Mouse (Mus musculus) liver, embryonic 15.5 days (tissue): ENCODE results near the gene Pdpk1. TPM values are rescaled to one million over a fixed set of nuclear protein-coding genes. Genes with fewer than 3 reads are reported as not detected.
"Not testable (repeated sequence)": the region's sequence is repeated elsewhere in the genome, so short reads cannot be mapped to it uniquely, and the experiment has no call there.

Source experiments
- ATAC-seq: fragments of 200-750 bp; cut with Nextera tagmentation; 2 replicates; pipeline ENCODE4 v1.8.0; 2017; ENCODE audit warnings: moderate number of reproducible peaks, mild to moderate bottlenecking, moderate library complexity; ENCODE audit not compliant: insufficient read depth
- H3K27ac ChIP-seq: fragments of 300-500 bp; sonication (generic); replicated peaks from 2 replicates; pipeline ENCODE4 v1.5.1; 2015; ENCODE audit warnings: mild to moderate bottlenecking, inconsistent platforms
- H3K27me3 ChIP-seq: fragments of 300-500 bp; sonication (generic); 2 replicates; pipeline ENCODE4 v1.6.1; 2015; ENCODE audit warnings: mild to moderate bottlenecking, inconsistent platforms
- H3K36me3 ChIP-seq: fragments of 300-500 bp; sonication (generic); replicated peaks from 2 replicates; pipeline ENCODE4 v1.6.1; 2015; ENCODE audit warnings: moderate library complexity, mild to moderate bottlenecking, inconsistent platforms
- H3K4me1 ChIP-seq: fragments of 300-500 bp; sonication (generic); replicated peaks from 2 replicates; pipeline ENCODE4 v1.6.1; 2015; ENCODE audit warnings: inconsistent platforms
- H3K4me2 ChIP-seq: fragments of 300-500 bp; sonication (generic); 2 replicates; pipeline ENCODE4 v1.6.1; 2015; ENCODE audit warnings: moderate library complexity, mild to moderate bottlenecking, inconsistent platforms
- H3K4me3 ChIP-seq: fragments of 300-500 bp; sonication (generic); replicated peaks from 2 replicates; pipeline ENCODE4 v1.5.1; 2015; ENCODE audit warnings: mild to moderate bottlenecking, inconsistent platforms
- H3K9ac ChIP-seq: fragments of 300-500 bp; sonication (generic); 2 replicates; pipeline ENCODE4 v1.6.1; 2015; ENCODE audit warnings: moderate library complexity, mild to moderate bottlenecking, inconsistent platforms
- H3K9me3 ChIP-seq: fragments of 300-500 bp; sonication (generic); replicated peaks from 2 replicates; pipeline ENCODE4 v1.6.1; 2016; ENCODE audit warnings: inconsistent platforms
- WGBS: fragments of 180-500 bp; shearing (Covaris S2); methylation state at CpG from one replicate; pipeline ENCODE4 v1.1.7; 2015; ENCODE audit warnings: mixed read lengths; ENCODE audit not compliant: insufficient replicate concordance; 5-methylcytosine and 5-hydroxymethylcytosine counted together
- polyA plus RNA-seq: library from polyadenylated mRNA; unstranded; fragments of >200 nt; fragmentation: Nextera tagmentation; extraction: Ambion mirVana; gene quantifications from 2 replicates; pipeline ENCODE4 v1.2.1, GENCODE M21; 2015

Pdpk1 gene
- polyA plus RNA-seq, 1 experiment from 2014 or later, result 25.2 TPM

DNA sequence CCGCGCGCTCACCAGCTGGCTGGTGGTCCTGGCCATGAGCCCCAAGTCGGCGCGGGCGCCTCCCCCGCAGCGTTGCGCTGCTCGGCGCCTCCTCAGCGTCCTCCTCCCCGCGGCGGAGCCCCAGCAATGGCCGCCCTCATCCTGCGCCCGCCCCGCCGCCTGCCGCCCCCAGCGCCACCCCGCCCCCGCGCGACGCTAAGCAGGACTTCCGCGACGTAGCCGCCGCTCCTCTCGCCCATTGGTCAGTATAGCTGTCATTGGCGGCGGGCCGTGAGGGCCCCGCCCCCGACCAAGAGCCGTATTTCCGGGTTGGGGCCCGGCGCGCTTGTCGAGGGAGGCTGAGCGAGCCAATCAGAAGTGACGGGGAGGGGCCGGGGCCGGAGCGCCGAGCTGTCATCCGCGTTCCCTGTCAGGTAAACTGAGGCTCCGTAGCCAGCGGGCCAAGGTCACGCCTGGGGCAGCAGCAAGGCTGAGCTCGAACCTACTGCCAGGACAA lies 9.3 kb downstream of the Pdpk1 start:
- Histone ChIP-seq H3K9ac (peak overlapping the region; percentile 96), H3K4me2 (peak overlapping the region; percentile 80), H3K36me3 (0 out of 2 replicates have a peak, but pooled peaks cover 9% of the 10 kb centered on the region), H3K4me3 (peak overlapping the region; percentile 99), H3K4me1 (peaks cover 49% of the 10 kb centered on the region), H3K27me3 (no peaks in the 10 kb centered on the region), H3K27ac (peak overlapping the region; percentile 93), H3K9me3 (no peaks in the 10 kb centered on the region)
- ATAC-seq, result peak; percentile 96
- under 1% methylated on average over 57 of the region's 57 CpGs for WGBS

DNA sequence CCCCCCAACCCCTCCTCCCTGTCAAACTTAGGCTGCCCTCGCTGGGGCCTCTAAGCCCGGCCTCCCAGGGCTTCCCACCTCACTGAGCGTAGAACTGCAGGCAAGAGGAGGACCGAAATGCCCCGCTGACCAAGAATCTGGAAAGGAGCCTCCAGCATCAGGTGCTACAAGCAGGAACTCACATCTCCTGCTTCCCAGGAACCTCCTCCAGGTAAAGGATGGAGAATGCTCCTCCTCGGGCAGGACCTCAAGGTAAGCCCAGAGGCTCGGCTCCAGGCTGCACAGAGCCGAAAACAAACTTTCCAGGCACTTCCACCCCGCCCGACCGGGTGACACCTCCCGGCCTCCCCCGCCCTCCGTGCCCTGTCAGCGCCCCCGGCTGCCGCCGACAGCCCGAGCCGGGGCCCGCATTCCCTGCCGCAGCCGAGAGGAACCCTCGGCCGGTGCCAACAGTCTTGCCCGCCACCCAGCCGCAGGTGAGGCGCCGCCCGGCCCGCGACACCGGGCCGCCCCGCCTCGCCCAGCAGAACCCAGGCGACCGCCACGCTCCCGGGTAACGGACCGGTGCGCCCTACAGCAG lies 9.8 kb downstream of the Pdpk1 start:
- peak overlapping the region; percentile 93 for H3K27ac ChIP-seq
- H3K4me2 ChIP-seq, result peak overlapping the region; percentile 77
- H3K9ac ChIP-seq, result peak overlapping the region; percentile 96
- no peaks in the 10 kb centered on the region for H3K9me3 ChIP-seq
- H3K4me1 ChIP-seq, result peaks cover 55% of the 10 kb centered on the region
- peak; percentile 58 for ATAC-seq
- 0 out of 2 replicates have a peak, but pooled peaks cover 9% of the 10 kb centered on the region for H3K36me3 ChIP-seq
- WGBS, result under 1% methylated on average over 42 of the region's 43 CpGs
- H3K27me3 ChIP-seq, result no peaks in the 10 kb centered on the region
- H3K4me3 ChIP-seq, result peak overlapping the region; percentile 99

DNA sequence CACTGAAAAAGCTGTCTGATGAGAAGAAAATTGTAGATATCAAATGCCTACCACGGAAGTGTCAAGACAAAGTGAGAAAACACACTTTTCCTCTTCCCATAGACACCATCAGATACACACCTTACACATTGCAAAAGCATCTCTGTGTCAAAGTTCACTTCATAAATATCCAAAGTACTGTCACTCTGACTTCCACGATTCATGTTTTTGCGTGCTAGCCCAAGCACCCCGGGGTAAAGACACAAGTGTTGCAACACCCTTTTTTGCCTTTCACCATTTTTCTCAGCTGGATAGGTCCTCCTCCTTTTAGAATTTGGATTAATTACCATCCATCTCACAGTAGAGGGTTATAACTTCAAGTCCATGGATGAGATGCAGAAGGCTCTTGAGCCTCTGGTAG lies 10.8 kb downstream of the Pdpk1 start:
- WGBS, result 71% methylated on average over 4 of the region's 4 CpGs
- peak overlapping the region; percentile 93 for H3K27ac ChIP-seq
- H3K36me3 ChIP-seq, result 0 out of 2 replicates have a peak, but pooled peaks cover 9% of the 10 kb centered on the region
- ATAC-seq, result no peak
- H3K27me3 ChIP-seq, result no peaks in the 10 kb centered on the region
- H3K4me3 ChIP-seq, result peak overlapping the region; percentile 99
- H3K9me3 ChIP-seq, result no peaks in the 10 kb centered on the region
- peak overlapping the region; percentile 96 for H3K9ac ChIP-seq
- peaks cover 60% of the 10 kb centered on the region for H3K4me1 ChIP-seq
- peak overlapping the region; percentile 77 for H3K4me2 ChIP-seq

GRCm38 (mm10) chr17:24139256-24139655 lies 11.5 kb downstream of the Pdpk1 start:
- Histone ChIP-seq H3K4me1 (peaks cover 67% of the 10 kb centered on the region), H3K9me3 (no peaks in the 10 kb centered on the region)

GRCm38 (mm10) chr17:24137226-24137880 lies 13.4 kb downstream of the Pdpk1 start:
- ATAC-seq, result no peak
- Histone ChIP-seq H3K27me3 (no peaks in the 10 kb centered on the region), H3K4me1 (peaks cover 71% of the 10 kb centered on the region), H3K4me3 (no peak overlapping the region), H3K9ac (no peak overlapping the region), H3K36me3 (peaks cover 18% of the 10 kb centered on the region; the same call in 1 of the 2 replicates), H3K27ac (no peak overlapping the region), H3K4me2 (no peak overlapping the region), H3K9me3 (no peaks in the 10 kb centered on the region)
- 83% methylated on average over 2 of the region's 2 CpGs for WGBS

More at GRCm38 (mm10) chr17:24139256-24139655, 11.5 kb downstream of the Pdpk1 start:
- 70% methylated on average over 3 of the region's 3 CpGs for WGBS
- Histone ChIP-seq H3K27me3 (no peaks in the 10 kb centered on the region), H3K36me3 (0 out of 2 replicates have a peak, but pooled peaks cover 9% of the 10 kb centered on the region), H3K9ac (peak overlapping the region; percentile 96; the same call in 1 of the 2 replicates), H3K4me2 (peak overlapping the region; percentile 77), H3K4me3 (0 out of 2 replicates have a peak overlapping the region, but pooled peaks have one; percentile 99), H3K27ac (no peak overlapping the region)
- no peak for ATAC-seq

DNA sequence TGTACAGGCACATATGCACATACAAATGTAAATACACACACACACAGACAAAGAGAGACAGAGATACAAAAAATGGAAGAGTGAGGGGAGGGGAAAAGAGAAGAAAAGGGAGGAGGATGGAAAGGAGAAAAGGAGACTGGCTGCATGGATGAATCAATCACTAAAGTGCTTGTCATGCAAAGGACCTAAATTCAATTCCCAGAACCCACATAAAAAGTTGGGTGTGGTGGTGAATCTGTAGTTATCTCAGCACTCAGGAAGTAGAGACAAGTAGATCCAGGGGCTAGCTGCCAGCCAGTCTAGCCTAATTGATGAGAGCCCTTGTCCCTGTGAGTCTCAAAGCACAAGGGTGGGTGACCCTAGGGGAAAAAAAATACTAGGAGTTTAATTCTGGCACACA lies 16.7 kb downstream of the Pdpk1 start:
- H3K4me2 ChIP-seq, result no peak overlapping the region
- no peak for ATAC-seq
- H3K27ac ChIP-seq, result 0 out of 2 replicates have a peak overlapping the region, but pooled peaks have one; percentile 1
- H3K9me3 ChIP-seq, result no peaks in the 10 kb centered on the region
- no peak overlapping the region for H3K4me3 ChIP-seq
- peaks cover 15% of the 10 kb centered on the region; the same call in 1 of the 2 replicates for H3K36me3 ChIP-seq
- H3K27me3 ChIP-seq, result no peaks in the 10 kb centered on the region
- no peak overlapping the region for H3K9ac ChIP-seq
- H3K4me1 ChIP-seq, result peaks cover 59% of the 10 kb centered on the region

GRCm38 (mm10) chr17:24132919-24133318 lies 17.8 kb downstream of the Pdpk1 start:
- H3K9me3 ChIP-seq, H3K4me2 ChIP-seq, H3K27me3 ChIP-seq, H3K36me3 ChIP-seq, H3K9ac ChIP-seq, H3K27ac ChIP-seq, H3K4me3 ChIP-seq, ATAC-seq: not testable (repeated sequence)
- WGBS, result 82% methylated on average over 4 of the region's 4 CpGs
- peaks cover 50% of the 10 kb centered on the region for H3K4me1 ChIP-seq

DNA sequence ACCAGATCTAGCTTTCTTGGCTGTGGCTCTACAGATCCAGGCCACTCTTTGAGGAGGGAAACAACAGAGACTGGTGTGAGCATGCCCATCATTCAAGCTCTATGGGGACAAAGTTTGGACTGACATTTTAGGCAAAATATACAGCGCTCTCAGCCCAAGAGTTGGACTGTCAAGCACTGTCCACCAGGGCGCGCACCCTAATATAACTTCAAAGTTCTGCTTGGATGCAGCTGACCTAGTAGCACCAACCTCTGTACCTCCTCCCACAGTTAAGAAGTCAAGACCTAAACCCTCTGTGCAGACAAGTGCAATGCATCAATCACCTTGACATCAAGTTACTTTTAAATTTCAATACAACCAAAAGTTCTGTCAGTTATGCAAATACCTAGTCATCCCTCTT lies 19.2 kb downstream of the Pdpk1 start:
- no peak for ATAC-seq
- WGBS, result 84% methylated on average over 3 of the region's 3 CpGs
- Histone ChIP-seq H3K4me1 (peaks cover 41% of the 10 kb centered on the region), H3K9me3 (no peaks in the 10 kb centered on the region), H3K9ac (no peak overlapping the region), H3K4me2 (no peak overlapping the region), H3K36me3 (peaks cover 8% of the 10 kb centered on the region; the same call in 1 of the 2 replicates), H3K27me3 (no peaks in the 10 kb centered on the region), H3K4me3 (no peak overlapping the region), H3K27ac (no peak overlapping the region)

DNA sequence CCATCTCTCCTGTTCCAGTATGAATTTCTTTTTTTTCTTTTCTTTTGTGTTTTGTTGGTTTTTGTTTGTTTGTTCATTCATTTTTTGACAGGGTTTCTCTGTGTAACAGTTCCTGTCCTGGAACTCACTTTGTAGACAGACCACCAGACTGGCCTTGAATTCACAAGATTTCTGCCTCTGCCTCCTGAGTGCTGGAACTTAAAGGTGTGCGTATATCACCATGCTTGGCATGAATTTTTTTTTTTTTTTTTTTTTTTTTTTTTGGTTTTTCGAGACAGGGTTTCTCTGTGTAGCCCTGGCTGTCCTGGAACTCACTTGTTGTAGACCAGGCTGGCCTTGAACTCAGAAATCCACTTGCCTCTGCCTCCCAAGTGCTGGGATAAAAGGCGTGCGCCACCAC lies 21.5 kb downstream of the Pdpk1 start:
- not testable (repeated sequence) for H3K9me3 ChIP-seq, H3K27me3 ChIP-seq, H3K9ac ChIP-seq, H3K4me2 ChIP-seq, ATAC-seq, H3K36me3 ChIP-seq, H3K27ac ChIP-seq, H3K4me3 ChIP-seq
- WGBS, result 78% methylated on average over 4 of the region's 4 CpGs
- H3K4me1 ChIP-seq, result peaks cover 27% of the 10 kb centered on the region

DNA sequence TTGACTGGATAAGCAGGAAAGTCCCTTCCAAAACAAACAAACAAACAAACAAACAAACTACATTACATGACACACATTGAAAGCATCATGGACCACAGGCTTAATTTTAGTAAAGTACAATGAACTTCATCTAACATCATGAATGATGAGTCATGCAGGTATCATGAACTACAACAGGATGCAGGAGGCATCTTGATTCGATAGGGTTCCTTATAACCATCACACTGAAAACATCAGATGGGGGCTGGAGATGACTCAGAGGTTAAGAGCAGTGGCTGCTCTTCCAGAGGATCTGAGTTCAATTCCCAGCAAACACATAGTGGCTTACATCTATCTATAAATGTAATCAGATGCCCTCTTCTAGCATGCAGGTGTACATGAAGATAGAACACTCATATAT lies 23.1 kb downstream of the Pdpk1 start:
- Histone ChIP-seq H3K9me3 (no peaks in the 10 kb centered on the region), H3K27ac (no peak overlapping the region), H3K4me2 (no peak overlapping the region), H3K4me3 (no peak overlapping the region), H3K27me3 (no peaks in the 10 kb centered on the region), H3K9ac (no peak overlapping the region), H3K36me3 (peaks cover 2% of the 10 kb centered on the region; the same call in 1 of the 2 replicates), H3K4me1 (peaks cover 16% of the 10 kb centered on the region; the same call in 1 of the 2 replicates)
- ATAC-seq, result no peak
- 45% methylated on average over 1 of the region's 1 CpGs for WGBS

DNA sequence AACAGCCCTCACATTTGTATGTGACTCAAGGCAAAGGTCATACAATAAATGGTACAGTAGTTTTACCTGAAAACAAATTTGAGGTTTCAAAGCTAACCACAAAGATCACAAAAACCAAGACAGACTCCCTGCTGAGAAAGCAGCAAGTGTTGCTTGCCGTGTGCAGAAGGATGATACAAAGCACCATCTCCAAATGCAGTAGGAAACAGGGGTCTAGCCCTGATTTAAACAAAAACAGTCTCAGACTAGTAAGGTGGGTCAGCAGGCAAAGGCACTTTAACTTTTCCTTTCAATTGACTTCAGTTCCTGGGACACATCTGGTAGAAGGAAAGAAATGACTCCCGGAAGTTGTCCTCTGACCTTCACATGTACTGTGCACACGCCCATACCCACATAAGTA lies 23.9 kb downstream of the Pdpk1 start:
- WGBS, result 74% methylated on average over 3 of the region's 3 CpGs
- Histone ChIP-seq H3K9ac (no peak overlapping the region), H3K27ac (no peak overlapping the region), H3K27me3 (no peaks in the 10 kb centered on the region), H3K36me3 (no peaks in the 10 kb centered on the region), H3K9me3 (no peaks in the 10 kb centered on the region), H3K4me2 (no peak overlapping the region), H3K4me3 (no peak overlapping the region), H3K4me1 (peaks cover 12% of the 10 kb centered on the region; the same call in 1 of the 2 replicates)
- no peak for ATAC-seq
